Mouse (Mus musculus) common myeloid progenitor, adult 5-6 weeks (primary cell): ENCODE results near the gene Pdcd7. TPM values are rescaled to one million over a fixed set of nuclear protein-coding genes. Genes with fewer than 3 reads are reported as not detected.
A peak's percentile ranks its signal among the peaks of the same experiment; 100 is the strongest.

ENCODE experiments used
- ATAC-seq: replicated peaks from 2 replicates; pipeline ENCODE4 v1.8.0; 2016; ENCODE audit warnings: low read depth, mild to moderate bottlenecking, moderate TSS enrichment, inconsistent platforms; ENCODE audit not compliant: poor library complexity, severe bottlenecking
- total RNA-seq: library from RNA; stranded (forward); fragments of 200-1000, 187-1606 nt; gene quantifications from 2 replicates; pipeline ENCODE4 v1.2.3, GENCODE M21; 2017

The Pdcd7 gene
- total RNA-seq, 1 experiment from 2014 or later = 29.0 TPM

GRCm38 (mm10) chr9:65353251-65353650, 7.3 kb downstream of the Pdcd7 start:
- ATAC-seq = no peak

DNA sequence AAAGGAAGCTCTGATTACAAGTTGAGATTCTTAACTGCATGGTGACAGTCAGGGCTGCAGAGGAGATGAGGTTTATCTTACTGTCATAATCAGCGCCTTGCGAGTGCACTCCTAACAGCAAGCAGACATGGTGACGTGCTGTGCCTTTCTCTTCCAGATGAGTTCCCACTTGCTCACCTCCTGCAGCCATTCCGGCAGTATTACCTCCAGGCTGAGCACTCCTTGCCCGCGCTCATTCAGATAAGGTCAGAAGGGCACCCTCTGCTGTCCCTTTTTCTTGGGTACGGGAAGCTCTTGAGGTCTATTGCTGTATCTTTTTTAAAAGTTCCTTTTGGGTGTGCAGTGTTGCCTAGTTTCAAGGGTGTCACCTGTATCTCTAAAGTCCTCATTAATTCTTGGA, 10.7 kb downstream of the Pdcd7 start:
- ATAC-seq = no peak

DNA sequence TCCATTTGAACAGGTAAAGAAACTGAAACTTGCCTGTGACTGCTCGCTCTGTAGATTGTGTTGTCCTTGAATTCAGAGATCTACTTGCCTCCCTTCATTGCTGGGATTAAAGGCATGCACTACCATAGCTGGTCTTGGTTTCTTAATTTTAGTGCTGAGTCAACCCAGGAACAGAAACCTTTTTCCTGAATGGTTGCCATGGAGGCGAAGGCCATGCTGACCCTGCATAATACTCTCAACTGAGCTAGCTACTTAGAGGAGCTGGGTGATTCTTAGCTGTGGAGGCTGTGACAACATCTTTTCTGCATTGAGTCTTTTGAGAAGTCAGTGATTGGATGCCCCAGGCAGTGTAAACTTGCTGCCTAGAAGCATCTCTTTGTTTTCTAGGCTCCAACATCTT, 11.1 kb downstream of the Pdcd7 start:
- no peak for ATAC-seq

DNA sequence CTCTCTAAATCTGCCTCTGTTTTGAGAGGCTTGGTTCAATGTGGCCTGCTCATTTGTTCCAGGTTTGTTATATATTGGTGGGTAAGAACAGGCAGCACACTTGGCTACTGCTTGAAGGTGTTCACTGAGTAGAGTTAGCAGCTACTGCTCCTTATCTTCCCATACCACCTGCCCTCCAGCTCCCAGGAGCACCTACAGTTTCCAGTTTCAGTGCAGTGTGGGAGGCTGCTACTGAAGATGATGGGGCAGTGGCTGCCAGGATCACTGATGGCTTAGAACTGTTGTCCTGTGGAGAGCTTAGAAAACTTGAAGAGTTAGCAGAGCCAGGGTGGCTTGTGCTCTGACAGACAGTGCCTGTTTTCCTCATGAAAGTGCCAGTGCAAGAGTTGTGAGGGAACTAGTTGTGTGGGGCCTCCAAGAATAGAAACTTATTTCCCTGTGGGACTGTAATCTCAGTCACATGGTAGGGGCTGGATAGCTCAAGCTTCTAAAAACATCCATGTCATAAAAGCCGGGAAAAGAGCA, 13.1 kb downstream of the Pdcd7 start:
- ATAC-seq = no peak

DNA sequence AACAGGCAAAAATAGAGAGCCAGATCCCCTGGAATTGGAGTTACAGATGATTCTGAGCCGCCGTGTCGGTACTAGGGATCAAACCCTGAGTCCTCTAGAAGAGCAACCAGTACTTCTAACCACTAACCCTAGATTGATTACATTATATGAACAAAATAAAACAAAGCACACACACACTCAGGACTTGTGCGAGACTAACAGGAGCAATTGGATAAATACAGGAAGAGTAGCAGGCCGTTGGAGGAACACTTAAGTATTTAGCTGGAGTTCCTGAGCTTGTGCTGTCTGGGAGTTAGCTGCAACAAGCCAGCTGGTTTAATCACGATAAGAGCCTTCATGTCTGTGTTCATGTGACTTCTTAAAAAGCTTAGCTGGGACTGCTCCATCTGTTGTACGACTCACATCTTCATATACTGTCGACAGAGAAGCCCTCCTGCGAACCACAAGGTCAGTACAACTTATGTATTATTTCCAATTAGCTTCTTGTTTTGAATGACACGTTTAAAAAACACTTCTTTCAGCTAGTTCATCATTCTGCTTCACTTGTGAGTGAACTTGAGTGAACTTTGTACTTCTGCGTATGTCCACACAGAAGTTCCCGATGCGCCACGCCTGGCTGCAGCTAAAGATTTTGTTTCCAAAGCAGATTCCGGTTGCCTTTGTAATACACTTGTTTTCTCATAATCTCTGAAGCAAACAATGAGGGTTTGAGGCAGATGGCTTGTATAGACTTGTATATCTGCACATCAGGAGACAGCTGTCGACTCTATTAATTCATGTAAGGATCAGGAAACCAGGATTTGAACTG, 14.9 kb downstream of the Pdcd7 start, which contains the start of gene Ubap1l:
TSS of gene Ubap1l (plus strand) at position 401 of the 808 bp plus-strand sequence.
- ATAC-seq = no peak

DNA sequence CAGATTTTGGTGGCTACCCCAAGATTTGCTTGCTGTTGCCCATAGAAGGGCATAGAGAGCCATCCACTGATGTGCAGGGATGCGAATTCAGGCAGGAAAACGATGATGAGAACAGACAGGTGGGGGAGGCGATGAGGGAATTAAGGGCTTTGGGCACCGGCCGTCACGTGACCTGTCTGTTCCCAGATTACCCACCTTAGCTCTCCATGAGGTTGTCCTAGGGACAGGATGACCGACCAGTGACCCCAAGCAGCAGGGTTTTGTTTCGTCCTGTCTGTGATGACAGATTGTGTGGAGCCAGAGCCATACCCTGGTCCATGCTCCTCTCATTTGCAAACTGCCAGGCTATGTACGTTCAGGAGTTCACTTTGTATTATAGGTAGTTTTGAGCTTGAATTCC, 17.8 kb downstream of the Pdcd7 start:
- ATAC-seq = no peak

- ATAC-seq = no peak
These were observed 19.8 kb downstream of the Pdcd7 start for GRCm38 (mm10) chr9:65365721-65366120.

- ATAC-seq = no peak
These were observed 25.9 kb downstream of the Pdcd7 start for GRCm38 (mm10) chr9:65371756-65372155.

GRCm38 (mm10) chr9:65372449-65372848, 26.5 kb downstream of the Pdcd7 start:
- ATAC-seq = no peak

DNA sequence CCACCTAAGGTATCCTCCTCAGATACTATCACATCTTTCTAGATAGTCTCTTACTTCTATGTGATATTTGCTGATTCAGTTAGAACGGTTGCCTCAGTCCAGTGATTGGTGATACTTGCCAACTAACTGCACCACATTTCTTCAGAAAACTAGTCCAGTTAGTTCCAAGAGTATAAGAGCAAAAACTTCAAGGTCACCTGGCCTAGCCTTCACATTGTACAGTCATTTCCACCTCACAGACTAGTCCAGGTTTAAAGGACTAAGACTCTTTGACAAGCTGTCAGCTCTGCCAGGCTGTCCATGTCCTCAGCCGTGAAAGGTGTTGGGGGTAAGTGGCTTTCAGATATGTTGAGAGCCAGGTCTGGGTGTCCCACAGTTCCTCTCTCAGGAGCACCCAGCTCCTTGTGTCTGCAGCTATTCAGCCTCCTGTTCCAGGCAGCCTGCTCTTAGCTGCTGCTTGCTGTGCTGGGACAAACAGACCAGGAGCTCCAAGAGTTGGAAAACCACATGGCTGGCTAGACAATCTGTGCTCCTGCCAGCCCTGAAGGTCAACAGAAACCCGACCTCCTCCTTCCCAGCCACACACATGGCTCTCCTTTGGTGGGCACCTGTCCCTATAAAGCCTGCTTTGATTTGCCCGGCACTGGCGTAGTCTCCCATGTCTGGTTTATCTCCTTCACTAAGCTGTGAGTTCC, 28.7 kb downstream of the Pdcd7 start:
- ATAC-seq = no peak

GRCm38 (mm10) chr9:65375163-65375934, 29.4 kb downstream of the Pdcd7 start:
- no peak for ATAC-seq

- no peak for ATAC-seq
These were observed 35.2 kb downstream of the Pdcd7 start for GRCm38 (mm10) chr9:65381017-65381590.

GRCm38 (mm10) chr9:65382031-65382750, 36.3 kb downstream of the Pdcd7 start:
- ATAC-seq = no peak

DNA sequence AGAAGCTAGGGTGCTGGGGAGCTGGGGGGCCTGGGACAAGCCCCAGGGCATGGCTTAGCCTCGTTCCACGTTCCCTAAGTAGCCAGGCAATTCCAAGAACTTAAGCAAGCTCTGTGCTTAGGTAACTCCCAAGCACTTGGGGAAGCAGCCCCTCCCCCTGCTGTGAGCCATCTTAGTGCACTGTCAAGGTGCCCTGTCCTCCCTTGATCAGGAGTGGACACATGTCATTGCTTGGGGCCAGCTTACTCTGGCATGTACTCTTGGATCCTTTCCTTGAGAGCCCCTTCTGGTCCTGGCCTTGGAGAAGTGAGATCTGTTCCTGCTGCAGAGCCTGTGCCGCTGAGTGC, 36.8 kb downstream of the Pdcd7 start:
- ATAC-seq = no peak

DNA sequence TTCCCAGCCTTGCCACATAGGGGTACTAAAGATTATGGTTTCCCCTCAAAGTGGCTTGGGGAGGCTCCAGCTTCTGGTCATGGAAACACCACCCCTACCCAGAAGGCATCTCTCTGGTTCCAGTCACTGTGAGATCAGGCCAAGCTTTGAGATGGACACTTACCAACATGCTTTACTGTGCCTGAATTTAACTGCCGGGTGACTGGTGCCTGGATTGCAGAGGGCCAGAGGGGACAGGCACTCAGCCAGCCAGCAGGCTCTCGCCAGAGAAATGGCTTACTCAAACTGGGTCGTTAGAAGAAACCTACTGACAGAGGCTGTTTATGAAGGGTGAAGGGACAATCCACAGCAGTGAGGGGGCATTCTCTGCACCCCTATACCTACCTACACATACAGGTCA, 38.4 kb downstream of the Pdcd7 start:
- ATAC-seq = no peak

DNA sequence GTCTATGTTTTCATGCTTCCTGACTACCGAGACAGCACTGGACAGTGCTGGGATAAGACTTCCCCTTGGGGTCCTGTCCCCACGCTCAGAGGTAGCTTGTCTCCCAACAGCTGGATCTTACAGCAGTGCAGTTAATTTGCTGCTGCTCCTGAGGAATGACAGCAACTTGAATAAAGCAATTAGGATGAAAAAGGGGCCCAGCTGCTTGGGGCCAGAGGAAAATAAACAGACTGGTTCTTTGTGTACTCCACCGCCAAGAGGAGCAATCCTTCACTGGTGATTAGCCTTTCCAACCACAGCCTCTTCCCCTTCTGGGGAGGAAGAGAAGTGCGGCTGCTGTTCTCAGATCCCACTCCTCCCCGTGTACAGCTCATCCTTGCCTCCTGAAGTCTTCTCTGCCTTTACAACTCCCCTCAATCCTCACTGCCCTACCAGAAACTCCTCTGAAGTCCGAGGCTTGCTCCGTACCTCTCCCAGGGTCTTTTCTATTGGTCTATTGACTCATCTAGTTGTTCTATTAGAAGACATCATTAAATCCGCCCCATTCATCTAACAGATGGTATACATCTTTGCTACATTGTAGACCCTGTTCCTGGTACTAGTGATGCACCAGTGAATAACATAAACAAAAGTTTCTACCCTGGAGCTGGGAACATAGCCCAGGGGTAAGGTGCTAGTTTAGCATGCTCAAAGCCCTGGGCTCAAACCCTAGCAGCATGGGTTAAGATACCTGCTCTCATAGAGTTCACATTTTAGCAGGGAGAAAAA, 40.7 kb downstream of the Pdcd7 start:
- no peak for ATAC-seq

DNA sequence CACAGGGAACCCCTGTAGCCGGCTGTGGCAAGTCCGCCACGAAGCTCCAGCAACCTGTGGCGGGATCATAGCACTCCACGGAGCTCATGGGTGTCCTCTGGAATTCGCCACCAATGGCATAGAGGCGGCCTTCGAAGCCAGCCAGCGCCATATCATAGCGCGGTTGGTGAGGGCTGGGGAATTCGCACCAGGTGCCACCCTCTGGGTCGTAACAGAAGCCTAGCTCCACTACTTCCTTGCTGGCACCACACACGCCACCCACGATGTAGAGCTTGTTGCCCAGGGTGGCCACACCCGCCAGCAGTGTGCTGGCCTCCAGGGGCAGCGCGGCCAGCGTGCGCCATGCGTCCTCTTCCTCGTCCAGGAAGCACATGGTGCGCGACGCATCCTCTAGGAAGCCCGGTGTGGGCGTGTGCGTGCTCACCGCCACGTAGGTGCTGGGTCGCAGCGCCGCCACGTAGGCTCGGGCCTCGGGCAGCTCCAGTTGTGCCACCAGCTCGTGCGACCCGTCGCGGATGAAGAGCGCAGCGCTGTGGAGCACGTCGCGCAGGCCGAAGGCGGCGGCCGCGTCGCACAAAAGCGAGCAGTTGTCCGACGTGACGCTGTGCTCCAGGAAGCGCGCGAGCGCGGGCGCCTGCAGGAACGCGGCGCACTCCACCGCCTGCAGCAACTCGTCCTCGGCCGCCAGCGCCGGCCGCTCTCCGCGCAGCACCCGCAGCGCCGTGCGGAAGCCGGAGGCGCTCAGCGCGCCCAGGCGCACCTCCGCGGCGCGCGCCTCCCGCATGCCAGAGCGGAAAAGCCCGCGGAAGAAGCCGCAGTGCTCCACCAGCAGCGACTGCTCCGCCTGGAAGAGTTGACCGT, 45.1 kb downstream of the Pdcd7 start:
- peak; percentile 50; the same call in 1 of the 2 replicates for ATAC-seq

- ATAC-seq = no peak
These were observed 45.7 kb downstream of the Pdcd7 start, which contains the start of gene Kbtbd13 for GRCm38 (mm10) chr9:65391613-65391964. Gene Kbtbd13, minus strand, starts transcription at chr9:65391652.
